Mouse (Mus musculus) brown adipose tissue, adult 24 weeks (tissue): ENCODE measurements at regions not wholly inside any gene's neighbourhood (a gene's known extent, or its start where the extent isn't known, plus 50 kb on each side); places are given as distances from the start of the nearest gene placed in this dataset.

Experiments
- H3K27ac ChIP-seq: fragments of 200-500 bp; replicated peaks from 2 replicates; pipeline ENCODE4 v1.5.1; 2012; ENCODE audit warnings: low read depth, mild to moderate bottlenecking, low read length
- H3K4me1 ChIP-seq: fragments of 200-500 bp; 2 replicates; pipeline ENCODE4 v1.6.1; 2012; ENCODE audit warnings: low read length, mixed read lengths; ENCODE audit not compliant: control insufficient read depth, insufficient read depth, insufficient read length
- H3K4me3 ChIP-seq: fragments of 200-500 bp; 2 replicates; pipeline ENCODE4 v1.5.1; 2012; ENCODE audit warnings: low read depth, mild to moderate bottlenecking, low read length, moderate library complexity; ENCODE audit not compliant: insufficient read depth

GRCm38 (mm10) chr8:116452806-116453205 lies 52.0 kb upstream of the Dynlrb2 start:
- H3K4me3 ChIP-seq: no peak overlapping the region
- H3K4me1 ChIP-seq: no peaks in the 10 kb centered on the region
- H3K27ac ChIP-seq: no peak overlapping the region

- Histone ChIP-seq H3K4me3 (no peak overlapping the region), H3K4me1 (no peaks in the 10 kb centered on the region), H3K27ac (no peak overlapping the region)
Observed at GRCm38 (mm10) chr8:116451397-116451796, 53.4 kb upstream of the Dynlrb2 start.

GRCm38 (mm10) chr8:116447452-116447851 lies 57.3 kb upstream of the Dynlrb2 start:
- Histone ChIP-seq H3K4me1 (no peaks in the 10 kb centered on the region), H3K4me3 (no peak overlapping the region), H3K27ac (no peak overlapping the region)

DNA sequence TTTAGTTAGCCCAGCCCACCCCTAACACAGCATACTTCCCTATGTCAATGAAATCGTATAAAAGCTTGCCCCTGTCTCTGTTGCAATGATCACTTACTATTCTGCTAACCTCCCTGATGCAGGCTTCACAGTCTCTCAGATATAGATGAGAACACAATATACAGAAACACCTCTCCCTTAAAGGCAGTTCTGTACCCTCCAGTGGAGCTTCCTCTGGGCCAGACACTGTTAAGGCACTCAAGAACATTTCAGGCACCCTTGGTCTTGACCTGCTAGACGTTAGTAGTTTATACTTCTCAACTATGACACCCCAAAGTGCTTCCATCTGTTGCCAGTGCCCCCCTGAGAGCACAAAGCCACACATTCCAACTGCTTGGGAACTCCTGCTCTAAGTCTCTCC lies 61.9 kb upstream of the Dynlrb2 start:
- Histone ChIP-seq H3K4me1 (no peaks in the 10 kb centered on the region), H3K27ac (no peak overlapping the region), H3K4me3 (no peak overlapping the region)

DNA sequence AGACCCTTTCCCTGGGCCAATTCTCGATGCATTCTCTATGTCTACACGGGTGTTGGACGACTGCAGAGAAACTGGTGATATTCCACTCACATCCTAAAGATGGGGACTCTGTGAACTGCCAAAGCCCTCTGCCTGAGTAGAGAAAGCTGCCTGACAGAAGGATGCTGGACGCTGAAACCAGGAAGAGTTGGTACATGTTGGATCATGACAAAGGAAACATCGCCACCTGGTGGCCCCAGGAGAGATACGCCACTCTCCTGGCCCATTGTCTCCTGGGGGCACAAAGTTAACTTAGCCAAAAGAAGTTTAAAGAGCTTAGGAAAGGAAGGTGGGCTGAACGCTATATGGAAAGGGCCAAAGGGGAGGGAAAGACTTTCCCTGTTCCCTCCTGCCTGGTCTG lies 65.9 kb upstream of the Dynlrb2 start:
- H3K27ac ChIP-seq: no peak overlapping the region
- H3K4me3 ChIP-seq: no peak overlapping the region
- H3K4me1 ChIP-seq: no peaks in the 10 kb centered on the region

GRCm38 (mm10) chr8:116435268-116435980 lies 69.3 kb upstream of the Dynlrb2 start:
- Histone ChIP-seq H3K4me3 (no peak overlapping the region), H3K4me1 (no peaks in the 10 kb centered on the region), H3K27ac (no peak overlapping the region)

- H3K4me1 ChIP-seq: no peaks in the 10 kb centered on the region
- no peak overlapping the region for H3K27ac ChIP-seq
- H3K4me3 ChIP-seq: no peak overlapping the region
Observed at GRCm38 (mm10) chr8:116430051-116430450, 74.7 kb upstream of the Dynlrb2 start.

DNA sequence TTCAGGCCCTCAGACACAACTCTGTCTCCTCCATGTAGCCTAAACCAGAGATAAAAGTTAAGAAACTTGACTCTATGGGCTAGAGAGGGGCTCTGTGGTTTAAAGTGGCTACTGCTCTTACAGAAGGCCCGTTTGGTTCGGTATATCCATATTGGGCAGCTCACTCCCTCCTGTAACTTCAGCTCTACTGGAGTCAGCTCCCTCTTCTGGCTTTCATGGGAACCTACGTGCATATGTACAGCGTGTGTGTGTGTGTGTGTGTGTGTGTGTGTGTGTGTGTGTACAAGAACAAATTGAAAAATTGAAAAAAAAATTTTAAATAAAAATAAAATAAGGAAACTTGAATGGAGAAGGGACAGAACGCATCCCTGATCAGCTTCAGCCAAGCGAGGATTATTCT lies 75.1 kb upstream of the Dynlrb2 start:
- 0 out of 2 replicates have a peak overlapping the region, but pooled peaks have one; percentile 10 for H3K27ac ChIP-seq
- H3K4me1 ChIP-seq: no peaks in the 10 kb centered on the region
- no peak overlapping the region for H3K4me3 ChIP-seq

GRCm38 (mm10) chr8:116422826-116423225 lies 81.9 kb upstream of the Dynlrb2 start:
- no peak overlapping the region for H3K27ac ChIP-seq
- no peak overlapping the region for H3K4me3 ChIP-seq
- H3K4me1 ChIP-seq: no peaks in the 10 kb centered on the region

DNA sequence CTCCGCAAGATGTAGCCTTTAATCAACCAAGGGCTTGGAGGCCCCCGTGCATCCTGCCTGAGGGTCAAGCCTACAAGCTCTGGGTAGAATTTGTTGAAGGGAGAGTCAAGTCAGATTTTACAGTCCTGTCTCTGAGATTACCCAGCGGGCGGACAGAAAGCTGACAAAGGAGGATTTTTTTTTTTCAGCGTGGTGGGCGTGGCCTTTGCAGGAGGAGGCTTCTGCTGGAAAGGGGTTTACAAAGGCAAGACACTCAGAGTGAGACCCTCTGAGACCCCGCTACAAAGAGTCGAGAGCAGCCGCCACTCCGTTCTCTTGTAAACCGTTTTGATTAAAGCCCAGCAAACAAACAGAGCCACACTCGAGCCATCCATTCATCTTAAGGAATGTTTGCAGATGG lies 92.1 kb upstream of the Dynlrb2 start:
- Histone ChIP-seq H3K27ac (no peak overlapping the region), H3K4me1 (no peaks in the 10 kb centered on the region), H3K4me3 (no peak overlapping the region)

DNA sequence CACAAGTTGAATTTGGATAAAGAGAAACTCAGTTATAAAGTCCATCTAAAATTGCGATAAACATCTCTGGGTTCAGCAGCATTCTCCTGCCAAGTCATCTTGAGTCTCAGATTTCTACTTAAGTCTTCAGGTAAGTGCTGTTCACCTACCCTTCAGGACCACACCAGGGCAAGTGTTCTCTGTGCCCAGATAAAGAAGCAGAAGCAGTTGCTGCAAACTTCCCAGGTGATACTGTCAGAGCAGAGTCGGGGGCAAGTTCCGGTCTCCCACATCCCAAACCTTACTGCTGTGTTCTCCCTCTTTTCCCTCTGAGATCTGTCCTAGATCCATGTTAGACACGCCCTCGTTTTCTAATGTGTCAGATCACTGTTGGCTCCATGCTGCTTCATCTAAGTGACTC lies 94.7 kb upstream of the Dynlrb2 start:
- Histone ChIP-seq H3K4me3 (no peak overlapping the region), H3K4me1 (no peaks in the 10 kb centered on the region), H3K27ac (no peak overlapping the region)

DNA sequence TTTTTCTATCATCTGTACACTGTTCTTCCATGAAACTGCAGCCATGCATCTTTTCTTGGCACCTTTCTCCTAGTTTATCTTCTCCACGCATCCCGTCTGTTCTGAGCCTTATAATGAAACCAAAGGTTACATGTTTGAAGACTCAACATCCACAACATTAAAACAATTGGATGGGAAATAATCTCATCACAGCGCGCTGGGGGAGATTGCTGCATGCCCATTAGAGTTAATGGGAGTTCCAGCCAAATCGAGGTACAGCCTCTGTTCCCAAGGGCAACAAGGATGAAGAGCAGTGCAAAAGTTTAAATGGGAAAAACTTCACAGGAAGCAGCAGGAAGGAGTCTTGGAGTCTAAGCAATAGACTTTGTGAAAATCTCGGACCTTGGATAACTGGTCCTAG lies 95.8 kb upstream of the Dynlrb2 start:
- Histone ChIP-seq H3K27ac (no peak overlapping the region), H3K4me3 (no peak overlapping the region), H3K4me1 (no peaks in the 10 kb centered on the region)

DNA sequence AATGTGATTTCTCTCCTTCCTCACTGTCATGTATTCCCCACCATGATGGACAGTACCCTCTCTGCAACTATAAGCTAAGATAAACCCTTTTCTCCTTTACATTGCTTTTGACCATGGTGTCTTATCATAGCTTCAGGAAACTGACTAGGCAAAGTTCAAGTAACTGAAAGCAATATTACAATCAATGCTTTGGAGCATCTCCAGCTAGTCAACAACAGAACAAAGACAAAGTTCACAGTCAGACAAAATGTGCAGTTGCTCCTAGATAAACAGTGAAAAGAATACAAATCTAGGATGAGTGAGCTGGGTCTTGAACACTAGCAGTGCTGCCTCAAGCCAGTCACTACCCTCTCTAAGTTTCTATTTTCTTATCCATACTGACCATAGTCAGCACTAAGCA lies 100.2 kb upstream of the Dynlrb2 start:
- H3K4me3 ChIP-seq: no peak overlapping the region
- no peaks in the 10 kb centered on the region for H3K4me1 ChIP-seq
- H3K27ac ChIP-seq: no peak overlapping the region

- Histone ChIP-seq H3K4me3 (no peak overlapping the region), H3K27ac (no peak overlapping the region), H3K4me1 (no peaks in the 10 kb centered on the region)
Observed at GRCm38 (mm10) chr8:116403366-116403765, 101.4 kb upstream of the Dynlrb2 start.

DNA sequence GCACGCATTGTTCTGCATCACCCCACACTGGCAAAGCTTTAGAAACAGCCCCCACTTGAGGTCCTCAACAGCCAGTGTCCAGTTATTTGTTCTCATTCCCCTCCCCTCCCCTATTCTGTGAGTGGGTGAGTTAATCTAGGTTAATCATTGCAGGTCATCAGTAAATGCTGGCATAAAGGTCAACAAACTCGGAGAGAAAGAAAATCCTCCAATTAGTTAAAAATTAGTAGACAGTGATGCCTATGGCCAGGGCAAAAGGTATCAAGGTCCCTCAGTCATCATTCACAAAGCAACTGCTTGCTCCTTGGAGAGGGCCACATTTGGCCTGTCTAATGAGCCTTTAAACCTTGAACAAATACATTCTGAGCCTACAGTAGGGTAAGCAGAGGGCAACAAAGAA lies 105.3 kb upstream of the Dynlrb2 start:
- Histone ChIP-seq H3K4me1 (no peaks in the 10 kb centered on the region), H3K4me3 (no peak overlapping the region)

DNA sequence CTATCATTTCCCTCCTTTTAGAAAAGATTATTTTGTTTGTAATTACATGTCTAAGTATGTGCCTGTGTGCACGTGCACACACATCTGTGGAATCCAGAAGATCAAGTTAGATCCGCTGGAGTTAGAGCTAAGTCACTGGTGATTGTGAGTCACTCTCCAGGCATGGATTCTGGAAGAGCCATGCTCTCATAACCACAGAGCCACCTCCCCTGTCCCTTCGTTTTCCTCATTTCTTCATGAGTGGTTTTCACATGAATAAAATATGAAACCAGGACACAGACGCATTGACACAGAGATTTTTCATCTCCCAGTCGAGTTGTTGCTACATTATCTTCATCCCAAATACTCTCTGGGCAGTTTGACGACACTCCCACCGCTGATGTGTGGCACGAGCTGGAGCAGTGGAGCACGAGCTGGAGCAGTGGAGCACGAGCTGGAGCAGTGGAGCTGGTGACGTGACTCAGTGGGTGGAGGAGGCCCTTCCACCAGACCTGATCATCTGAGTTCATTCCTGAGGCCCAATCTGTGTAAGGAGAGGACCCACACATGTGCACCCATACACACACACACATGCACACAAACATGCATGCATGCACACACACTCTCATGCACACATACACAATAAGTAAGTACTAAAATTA lies 106.1 kb upstream of the Dynlrb2 start:
- no peak overlapping the region for H3K4me3 ChIP-seq
- H3K4me1 ChIP-seq: no peaks in the 10 kb centered on the region
- no peak overlapping the region for H3K27ac ChIP-seq

More for the DNA sequence above, 105.3 kb upstream of the Dynlrb2 start:
- no peak overlapping the region for H3K27ac ChIP-seq
